Mouse (Mus musculus): Measurements from ENCODE around the gene Ghrl.
"Not testable (repeated sequence)": the region's sequence is repeated elsewhere in the genome, so short reads cannot be mapped to it uniquely, and the experiment has no call there.

Ghrl gene

DNA sequence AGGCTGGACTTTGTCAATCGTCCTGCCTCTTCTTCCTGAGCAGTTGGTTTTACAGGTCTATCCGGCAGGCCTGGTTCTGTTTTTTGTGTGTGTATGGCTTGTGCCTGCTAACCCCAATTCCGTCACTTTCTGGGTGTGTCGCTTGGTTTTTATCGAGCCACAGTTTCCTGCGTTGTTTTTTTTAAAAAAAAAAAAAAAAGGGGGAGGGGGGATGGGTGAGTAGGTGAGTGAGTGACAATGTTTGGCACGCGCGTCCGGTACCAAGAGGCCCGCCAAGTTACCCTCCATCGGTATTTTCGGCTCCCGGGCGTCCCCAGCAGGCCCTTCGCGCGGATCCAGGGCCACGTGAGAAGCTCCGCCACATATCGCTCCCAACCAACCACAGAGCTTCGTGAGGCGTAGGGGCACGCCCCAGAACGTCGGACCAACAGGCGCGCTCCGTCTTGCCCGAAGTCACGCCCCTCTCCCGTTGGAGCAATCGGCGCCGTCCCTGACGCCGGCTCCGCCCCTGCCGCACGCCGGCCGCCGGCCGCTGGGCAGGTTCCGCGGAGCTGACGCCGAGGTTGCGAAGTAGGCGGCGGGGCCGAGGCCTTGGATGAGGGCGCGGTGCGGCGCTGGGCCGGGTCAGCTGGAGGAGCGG lies 23.0 kb downstream of the Ghrl start, which contains the start of gene Tatdn2:
Gene Tatdn2, plus strand, starts transcription at position 469 of the 640 bp plus-strand sequence.
- peak; percentile 99 for DNase-seq (ENCODE audit: low read depth)

DNA sequence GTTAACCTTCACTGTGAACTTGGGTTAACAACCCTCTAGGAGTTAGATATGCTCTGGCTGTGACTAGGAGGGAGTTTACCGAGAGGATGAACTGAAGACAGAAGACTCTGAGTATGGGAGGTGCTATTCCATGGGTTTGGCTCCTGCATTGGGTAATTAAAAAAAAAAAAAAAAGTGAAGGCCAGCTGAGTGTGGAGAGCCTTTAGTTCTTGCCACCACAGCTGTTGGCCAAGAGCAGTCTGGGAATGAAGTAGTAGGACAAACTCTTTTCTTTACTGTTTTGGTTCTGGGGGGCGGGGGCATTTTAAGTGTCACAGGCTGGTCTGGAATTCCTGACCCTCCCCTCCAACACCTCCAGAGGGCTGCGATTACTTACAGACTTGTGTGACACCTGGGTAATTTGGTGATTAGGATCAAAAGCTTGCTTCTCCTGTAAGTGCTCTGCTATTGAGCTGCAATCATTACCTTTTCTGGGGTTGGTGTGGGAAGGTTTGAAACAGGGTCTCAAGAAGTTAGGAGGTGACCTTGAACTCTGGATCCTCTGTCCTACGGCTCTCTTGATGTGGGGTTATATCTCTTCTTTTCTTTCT lies 23.8 kb downstream of the Ghrl start:
- DNase-seq (ENCODE audit: low read depth), result peak; percentile 51

DNA sequence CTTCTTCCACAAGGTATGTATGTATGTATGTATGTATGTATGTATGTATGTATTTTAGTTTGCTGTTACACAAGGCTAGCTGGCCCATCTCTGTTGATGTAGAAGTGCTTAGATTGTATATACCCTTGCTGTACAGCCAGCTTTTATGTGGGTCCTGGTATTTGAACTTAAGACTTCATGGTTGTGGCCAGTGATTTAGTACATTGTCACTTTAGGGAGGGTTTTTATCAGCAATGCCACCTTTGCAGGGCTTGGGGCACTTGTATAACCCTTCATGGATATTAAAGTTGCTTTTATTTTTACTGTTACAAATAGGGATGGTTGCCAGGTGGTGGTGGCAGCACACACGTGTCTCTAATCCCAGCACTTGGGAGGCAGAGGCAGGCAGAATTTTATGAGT lies 24.5 kb downstream of the Ghrl start:
- no peak for DNase-seq (ENCODE audit: low read depth)

DNA sequence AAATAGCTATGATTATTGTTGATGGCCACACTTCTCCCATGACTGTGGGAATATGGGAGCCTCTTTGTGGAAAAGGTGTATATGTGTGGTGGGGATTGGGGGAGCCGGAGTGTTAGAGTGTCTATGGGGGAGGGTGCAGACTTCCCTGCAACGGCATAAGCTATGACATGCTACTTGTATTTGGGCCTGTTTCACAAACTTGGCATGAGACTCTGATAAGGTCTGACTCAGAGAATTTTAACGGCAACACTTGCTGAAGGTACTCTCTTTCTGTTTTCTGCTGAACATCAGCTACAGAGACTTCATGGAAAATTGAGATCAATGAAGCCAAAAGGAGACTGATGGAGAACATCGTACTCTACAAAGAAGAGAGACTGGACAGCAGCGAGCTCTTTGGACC lies 26.3 kb downstream of the Ghrl start:
- no peak for DNase-seq (ENCODE audit: low read depth)

DNA sequence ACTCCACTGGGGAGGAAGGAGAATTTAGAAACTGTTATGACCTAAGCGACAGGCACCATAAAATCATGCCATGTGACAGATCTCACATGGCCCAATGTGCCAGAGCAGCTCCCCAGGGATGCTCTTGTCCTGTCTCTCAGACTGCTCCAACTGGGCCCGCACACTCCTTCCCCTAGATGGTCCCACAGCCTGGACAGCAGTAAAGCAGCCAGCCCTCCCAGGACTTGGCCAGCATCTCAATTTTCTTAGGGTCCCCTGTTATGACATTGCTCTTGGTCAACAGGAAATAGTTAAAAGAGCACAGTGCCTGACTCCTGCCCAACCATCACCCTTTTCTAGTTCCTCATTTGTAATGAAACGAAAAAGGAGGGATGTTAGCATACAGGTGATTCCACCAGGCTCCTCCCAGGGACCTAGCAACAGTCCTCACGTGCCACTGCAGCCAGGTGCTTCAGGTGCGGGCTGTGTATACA lies 27.0 kb downstream of the Ghrl start:
- DNase-seq (ENCODE audit: low read depth), result peak; percentile 67

DNA sequence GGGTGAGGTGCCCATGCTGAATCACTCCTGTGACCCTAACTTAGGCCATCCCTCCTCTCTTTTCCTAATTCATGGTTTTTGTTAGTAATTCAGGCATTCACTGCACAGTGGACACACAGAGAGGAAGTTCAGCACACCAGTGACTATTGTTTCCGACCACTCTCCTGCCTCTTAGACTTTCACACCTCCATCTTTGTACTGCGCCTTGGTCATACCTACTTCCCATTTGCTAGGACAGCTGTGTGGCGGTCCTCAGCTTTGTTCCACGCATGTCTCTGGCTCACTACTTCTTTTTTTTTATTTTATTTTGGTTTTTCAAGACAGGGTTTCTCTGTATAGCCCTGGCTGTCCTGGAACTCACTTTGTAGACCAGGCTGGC lies 28.6 kb downstream of the Ghrl start:
- DNase-seq (ENCODE audit: low read depth), result no peak

DNA sequence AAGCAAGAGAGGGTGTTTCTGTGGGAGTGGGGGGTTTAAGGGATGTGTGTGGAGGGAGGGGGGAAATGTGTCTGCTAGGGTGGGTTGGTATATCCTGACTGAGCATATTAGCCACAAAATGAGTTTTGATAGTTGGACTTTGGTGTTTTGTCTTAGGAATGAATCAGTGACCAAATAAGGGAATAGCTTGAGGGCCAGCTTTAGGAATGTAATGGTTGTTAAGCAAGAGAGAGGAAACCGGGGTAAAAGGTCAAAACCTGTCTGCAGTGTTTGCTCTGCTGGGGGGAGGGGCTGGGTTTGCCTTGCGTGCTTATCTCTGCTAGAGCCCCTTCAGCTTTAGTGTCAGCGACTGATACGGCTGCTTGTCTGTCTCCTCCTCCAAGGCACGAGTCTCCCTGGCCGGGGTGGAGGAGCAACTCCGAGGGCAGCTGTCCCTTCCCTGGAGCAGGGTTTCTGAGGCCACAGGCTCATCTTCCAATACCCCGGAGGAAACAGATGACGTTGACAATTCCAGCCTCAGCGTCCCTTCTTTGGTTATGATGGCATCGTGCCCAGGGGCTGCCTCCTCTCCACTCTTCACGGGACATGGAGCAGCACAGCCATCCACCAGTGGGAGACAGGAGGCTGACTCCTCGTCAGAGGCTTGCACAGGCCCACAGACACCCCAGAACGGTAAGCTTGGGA lies 29.1 kb downstream of the Ghrl start:
- DNase-seq (ENCODE audit: low read depth), result peak; percentile 96

DNA sequence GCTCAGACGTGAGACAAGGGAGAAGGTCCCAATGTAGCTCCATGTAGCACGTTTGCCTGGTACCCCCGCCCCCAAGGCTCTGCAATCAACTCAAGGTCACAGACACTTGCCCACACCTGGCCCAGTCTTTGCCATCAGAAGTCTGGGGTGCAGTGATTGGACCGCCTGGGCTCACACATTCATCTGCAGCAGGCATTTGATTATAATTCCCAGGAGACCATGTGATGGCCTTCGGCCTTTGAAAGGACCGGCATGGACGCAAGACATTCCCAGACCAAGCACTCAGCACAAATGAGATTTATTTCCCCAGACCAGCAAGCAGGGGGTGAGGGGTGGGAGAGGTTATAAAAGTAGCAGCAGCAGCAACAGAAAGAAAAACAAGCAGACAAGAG lies 29.7 kb downstream of the Ghrl start:
- no peak for DNase-seq (ENCODE audit: low read depth)

DNA sequence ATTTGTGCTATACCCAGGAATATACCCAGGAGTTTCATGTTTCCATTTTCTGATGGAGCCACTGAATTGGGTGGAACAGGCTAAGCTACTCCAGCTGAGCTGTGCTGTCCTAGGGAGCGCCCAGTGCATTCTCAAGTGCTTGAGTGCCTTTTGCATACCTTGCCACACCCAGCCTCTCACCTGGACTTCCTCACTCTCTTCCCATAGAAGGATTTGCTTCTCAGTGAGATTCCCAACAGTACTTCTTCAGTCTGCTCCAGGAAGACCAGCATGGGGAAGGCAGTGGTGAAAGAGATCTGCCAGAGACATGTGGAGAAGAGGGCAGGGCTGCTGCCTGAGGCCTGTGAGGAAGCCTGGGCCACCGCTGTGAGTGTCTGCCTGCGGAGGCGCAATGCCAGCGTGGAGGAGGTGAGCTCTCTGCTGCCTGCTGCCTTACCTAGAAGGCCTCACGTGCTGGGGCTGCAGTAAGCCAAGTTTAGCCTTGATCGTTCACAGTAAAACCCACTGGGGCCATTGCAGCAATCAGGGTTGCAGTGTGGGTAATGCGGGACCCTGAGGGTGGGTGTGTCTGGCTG lies 33.0 kb downstream of the Ghrl start:
- DNase-seq (ENCODE audit: low read depth), result no peak

DNA sequence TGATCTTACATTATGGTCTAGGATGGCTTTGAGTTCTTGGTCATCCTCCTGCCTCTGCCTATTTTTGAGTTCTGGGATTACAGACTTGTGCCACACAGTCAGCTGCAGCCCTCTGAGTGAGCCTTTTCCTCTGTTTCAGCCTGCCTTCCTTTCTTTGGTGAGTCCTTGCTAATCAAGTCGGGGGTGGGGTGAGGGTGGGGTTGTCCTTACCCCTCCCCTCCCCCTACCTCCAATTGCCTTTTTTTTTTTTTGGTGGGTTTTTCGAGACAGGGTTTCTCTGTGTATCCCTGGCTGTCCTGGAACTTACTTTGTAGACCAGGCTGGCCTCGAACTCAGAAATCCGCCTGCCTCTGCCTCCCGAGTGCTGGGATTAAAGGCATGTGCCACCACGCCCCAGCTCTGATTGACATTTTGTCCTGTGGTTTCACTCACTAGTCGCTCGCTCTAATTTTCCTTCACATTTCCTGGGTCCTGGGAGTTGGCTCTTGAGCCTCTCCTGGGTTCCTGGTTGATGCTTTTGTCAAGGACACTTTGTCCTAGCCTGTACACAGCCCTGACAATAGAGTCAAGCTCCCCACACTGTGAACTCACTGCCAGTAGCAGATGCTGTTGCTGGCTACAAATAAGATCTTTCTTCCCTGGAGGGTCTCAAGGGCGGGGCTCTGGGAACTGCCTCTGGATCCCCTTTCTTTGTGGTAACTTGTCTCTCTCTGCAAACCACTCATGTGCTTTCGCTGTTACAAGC lies 36.4 kb downstream of the Ghrl start:
- DNase-seq (ENCODE audit: low read depth), result no peak

DNA sequence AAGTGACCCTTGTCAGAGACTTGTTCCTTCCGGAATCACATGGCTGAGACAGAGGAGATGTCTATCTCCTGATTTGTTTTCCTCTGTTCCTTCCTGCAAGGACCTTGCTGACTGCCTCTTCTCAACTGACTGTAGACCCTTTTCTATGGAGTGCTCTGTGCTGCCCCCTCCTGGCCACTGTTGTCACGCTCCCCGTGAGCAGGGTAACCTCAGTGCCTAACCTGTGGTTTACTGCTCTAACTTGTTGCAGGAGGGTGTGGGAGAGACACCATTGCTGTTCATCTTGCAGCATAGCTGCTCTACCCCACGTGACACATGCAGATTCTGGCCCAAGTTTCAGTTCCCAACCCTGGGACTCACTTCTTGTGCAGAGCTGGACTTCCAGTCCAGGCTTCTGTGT lies 38.4 kb downstream of the Ghrl start:
- peak; percentile 91 for DNase-seq (ENCODE audit: low read depth)

DNA sequence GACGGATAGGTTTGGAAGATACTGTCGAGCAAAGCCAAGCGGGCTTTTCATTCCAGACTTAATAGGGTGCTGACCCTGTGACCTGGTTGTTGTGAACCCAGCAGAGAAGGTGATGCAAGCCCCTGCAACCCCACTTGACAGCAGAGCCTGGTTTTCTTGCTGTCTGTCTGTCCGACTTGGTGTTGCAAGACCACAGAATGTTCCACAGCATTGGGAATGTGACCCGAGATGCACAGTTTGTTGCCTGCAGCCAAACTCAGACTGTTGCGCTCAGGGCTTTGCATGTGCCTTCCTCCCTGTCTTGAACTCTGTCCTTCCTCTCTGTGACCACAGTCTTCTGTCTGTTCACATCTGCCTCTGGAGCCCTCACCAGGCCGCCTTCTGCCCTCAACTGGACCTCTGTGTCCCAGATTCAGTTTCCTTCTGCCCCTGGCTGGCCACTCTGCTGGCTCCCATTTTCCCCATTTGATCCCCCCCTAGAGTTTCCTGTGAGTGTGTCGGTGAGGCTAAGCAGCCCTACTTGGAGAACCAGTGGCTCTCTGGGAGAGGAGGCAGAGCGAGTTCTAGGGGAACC lies 39.6 kb downstream of the Ghrl start:
- peak; percentile 75 for DNase-seq (ENCODE audit: low read depth)

DNA sequence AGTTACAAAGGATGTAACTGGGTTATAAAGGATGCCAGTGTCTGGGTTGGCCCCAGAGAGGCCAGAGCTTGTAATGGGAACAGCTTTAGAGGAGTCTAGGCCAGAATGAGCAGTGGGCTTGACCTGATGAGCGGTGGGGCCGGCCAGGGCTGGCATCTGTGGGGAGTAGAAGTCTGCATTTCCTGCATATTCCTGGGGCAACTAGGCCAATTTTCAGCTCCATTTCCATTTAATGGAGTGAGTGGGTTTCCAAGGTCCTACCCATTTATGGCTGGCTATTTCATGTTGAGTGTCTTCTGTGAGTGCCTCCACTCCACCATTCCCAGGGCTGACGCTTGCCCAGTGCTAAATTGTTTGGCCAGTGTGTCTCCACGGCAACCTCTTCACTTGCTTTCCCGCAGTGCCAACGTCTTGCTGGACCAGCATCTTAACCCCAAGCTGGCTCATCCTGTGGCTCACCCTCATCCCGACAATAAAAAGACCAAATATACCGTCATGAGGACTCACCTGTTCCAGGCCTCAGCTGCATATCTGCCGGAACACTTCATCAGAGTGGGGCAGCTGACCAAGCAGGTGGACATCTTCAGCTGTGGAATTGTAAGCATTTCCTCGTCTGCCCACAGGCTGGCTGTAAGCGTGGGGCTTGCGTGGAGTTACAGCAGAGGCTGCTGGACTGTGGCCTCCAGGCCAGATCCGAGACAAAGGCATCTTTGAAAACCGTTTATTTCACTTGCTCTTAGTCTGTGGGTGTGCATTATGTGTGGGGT lies 41.3 kb downstream of the Ghrl start:
- DNase-seq (ENCODE audit: low read depth), result no peak

DNA sequence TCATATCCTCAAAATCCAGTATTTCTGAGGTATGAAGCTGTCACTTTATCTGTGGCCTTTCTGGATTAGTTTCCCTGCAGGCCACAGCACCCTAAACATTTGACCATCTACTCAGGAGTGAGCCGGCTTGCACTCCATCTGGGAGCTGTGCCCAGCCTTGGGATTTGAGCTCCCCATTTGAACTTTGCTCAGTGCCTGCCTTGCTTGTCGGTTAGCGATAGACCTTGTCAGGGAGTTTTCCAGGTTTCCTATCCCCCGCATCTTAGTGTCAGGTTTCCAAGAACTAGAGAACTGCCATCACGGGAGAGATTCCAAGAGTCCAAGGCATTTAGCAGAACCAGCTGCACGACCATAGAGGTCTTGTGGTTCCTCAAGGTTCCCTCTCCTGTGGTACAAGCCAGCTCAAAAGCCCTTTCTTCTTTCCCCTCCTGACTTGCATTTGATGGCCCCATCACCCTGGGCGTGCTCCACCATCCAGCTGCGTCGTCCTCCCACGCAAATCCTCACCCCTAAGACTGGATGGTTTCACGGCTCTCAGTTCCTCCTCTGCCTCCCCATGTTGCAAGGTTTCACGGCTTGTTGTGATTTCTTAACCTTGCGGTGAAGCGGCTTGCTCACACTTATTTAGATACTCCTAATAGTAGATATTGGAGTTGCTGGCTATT lies 42.5 kb downstream of the Ghrl start:
- no peak for DNase-seq (ENCODE audit: low read depth)

DNA sequence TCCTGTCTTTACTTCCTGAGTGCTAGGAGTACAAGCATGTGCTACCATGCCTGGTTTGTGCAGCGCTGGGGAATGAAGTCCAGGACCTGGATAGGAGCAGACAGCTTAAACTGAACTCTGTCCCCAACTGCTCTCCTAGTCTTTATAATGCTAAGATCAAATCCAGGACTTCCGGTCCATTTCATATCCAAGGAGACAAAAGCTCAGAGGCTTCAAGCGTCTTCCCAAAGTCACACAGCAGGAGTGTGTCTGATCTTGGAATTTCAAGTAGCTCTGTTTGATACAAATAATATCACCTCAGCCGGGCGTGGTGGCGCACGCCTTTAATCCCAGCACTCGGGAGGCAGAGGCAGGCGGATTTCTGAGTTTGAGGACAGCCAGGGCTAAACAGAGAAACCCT lies 43.7 kb downstream of the Ghrl start:
- DNase-seq (ENCODE audit: low read depth), result no peak

DNA sequence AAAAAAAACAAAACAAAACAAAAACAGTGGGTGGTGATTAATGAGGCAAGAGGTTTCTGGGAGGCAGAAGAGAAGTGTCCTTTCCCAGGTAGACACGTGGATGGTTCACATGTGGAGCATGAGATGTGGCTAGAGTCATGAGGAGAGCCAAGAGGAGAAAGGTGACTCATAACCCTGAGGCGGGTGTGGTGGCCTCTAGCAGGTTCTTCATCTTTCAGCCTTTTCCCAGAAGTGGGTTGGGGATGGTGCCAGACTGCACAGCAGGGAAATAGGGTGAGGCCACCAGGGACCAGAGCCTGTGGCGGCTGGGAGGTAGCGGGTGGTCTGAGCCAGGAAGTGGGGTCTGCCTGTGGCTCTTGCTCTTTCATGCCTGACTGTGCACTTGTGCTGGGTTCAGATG lies 44.4 kb downstream of the Ghrl start:
- peak; percentile 84 for DNase-seq (ENCODE audit: low read depth)

DNA sequence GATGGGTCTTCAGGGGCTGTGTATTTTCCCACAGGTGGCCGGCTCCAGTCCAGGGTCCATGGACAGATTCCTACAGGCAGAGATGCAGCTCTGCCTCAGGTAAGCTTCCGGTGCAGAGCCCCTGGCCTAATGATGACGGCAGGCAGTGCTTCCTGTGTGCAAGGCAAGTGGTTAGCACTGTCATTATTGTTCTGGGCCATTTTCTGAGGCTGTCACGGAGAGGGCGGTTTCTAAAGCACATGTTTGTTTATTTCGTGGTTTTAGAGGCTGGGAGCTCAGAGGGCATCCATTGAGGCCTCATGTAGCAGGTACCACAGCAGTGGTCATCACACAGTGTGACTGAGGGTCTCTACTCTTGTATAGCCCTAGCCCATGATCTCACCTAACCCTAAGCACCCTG lies 46.7 kb downstream of the Ghrl start:
- no peak for DNase-seq (ENCODE audit: low read depth)

DNA sequence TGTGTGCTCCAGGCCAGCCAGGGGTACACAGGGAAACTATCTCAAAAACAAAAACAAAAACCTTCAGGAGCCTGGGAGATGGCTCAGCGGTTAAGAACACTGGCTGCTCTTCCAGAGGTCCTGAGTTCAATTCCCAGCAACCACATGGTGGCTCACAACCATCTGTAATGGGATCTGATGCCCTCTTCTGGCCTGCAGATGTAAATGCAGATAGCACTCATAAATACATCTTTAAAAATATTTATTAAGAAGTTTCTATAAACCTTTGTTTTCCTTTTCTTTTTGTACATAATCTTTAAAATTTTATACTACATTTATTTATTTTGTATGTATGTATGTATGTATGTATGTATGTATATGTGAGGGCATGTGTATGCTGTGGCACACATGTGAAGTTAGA lies 47.7 kb downstream of the Ghrl start:
- not testable (repeated sequence) for DNase-seq (ENCODE audit: low read depth)

DNA sequence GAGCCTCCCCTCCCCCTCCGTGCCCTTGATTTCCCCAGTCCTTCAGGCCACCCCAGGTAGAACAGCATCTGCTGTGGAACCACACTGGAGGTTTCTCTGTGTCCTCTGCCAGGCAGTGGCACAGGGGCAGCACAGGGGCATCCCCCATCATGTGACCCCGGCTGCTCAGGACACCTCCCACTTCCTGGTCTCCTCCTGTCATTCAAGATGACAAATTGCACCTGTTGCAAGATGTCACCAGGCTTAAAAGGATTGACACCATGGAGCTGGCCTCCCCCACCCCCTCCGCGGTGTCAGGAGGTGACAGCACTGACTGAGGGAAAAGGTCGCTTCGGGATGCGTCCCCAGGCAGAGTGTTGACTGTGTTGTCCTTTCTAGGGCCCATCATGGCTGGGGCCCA lies 49.9 kb downstream of the Ghrl start:
- no peak for DNase-seq (ENCODE audit: low read depth)

DNA sequence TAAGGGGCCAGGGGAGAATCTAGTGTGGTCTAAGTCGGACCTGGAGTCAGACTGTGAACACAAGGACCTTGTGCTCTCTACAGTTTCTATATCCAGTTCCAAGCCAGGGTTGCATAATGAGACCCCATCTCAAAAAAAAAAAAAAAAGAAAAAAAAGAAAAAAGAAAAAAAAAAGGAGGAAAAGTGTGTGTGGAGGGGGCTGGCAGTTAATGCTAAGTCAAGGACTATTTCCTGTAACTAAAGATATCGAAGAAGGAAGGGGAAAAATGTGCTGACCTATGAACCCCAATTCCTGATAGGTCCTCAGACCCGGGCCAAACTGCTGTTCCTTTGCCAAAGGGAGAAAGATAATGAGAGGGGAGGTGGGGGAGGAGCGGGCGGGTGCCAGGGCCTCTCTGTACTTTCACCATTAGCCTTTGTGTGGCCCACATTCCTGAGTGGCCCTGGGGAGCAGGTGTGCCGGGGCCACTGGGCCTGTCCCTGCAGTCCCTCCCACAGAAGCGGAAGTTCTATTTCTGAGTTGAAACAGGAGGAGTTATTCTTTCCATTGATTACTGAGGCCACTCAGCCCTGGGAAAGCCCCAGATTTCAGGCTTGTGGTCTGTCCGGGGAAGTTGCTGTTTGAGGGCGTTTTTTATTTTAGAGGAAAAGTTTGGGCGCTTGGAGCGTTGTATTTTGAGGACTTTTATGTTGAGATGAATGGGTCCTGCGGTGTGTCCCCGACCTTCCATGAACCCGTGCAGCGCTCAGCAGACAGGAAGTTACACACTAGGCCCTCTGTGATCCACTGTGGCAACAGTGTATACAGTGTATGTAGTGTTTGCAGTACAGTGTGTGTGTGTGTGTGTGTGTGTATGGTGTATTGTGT lies 51.2 kb downstream of the Ghrl start:
- DNase-seq (ENCODE audit: low read depth), result peak; percentile 50
